Mouse (Mus musculus) gastrocnemius, postnatal 25 days (tissue): ENCODE measurements around the gene Npb. TPM values are rescaled to one million over a fixed set of nuclear protein-coding genes. Genes with fewer than 3 reads are reported as not detected.

Experiments
- DNase-seq: peaks from one replicate; pipeline ENCODE4 v3.0.0; 2022
- microRNA-seq, 2 experiments: library from miRNA; unstranded; fragments of <30 nt; microRNA quantifications; one replicate each; pipeline ENCODE4 v1.2.0; 2021; ENCODE audit warnings: borderline replicate concordance in 2 of 2
- total RNA-seq, 2 experiments: library from RNA; stranded (reverse); gene quantifications; 1 replicate in 1 of 2; 2 replicates in 1 of 2; pipeline ENCODE4 v1.2.3; 2021

Npb gene
- total RNA-seq, 2 experiments from 2014 or later: not detected

DNA sequence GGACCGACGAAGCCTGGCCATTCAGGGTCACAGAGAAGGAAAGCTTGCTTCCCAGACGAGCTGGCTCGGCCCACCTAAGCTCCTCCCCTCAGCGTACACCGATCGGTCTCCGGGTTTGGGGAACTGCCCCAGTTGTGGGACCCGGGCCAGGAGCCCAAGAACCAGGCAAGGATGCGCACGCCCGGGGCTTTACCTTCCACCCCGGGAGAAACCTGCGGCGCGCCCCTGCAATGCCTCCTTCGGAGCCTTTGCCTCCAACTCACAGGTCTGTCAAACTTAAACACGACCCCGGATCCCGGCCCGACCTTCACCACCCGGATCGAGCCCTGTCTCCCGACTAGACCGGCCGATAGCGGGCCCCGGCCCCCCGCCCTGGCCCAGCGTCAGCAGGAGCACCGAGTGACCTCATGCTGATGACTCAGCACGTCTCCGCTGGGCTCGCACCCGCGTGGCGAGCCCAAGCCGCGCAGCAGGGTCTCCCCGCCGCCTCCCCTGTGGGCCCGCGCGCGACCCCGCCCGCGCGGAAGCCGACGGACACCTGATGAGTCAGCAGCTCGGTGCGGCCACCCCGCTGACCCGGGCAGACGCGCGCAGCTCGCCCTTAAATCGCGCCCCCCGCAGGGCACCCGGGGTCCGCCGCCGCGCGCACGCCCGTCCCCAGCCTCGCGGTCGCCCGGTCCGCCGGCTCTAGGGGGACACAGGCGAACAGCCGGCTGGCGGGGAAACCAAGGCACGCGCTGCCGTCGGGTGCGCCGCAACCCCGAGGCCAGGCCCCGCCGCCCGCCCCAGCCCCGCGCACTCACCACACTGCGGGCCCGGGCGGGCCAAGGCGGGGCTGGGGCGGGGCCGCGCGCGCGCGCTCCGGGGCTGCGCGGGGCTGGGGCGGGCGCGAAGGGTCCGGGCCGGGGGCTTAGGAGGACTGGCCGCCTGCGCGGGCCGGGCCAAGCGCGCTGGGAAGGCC, 24.6 kb downstream of the Npb start:
- DNase-seq: peak; percentile 79

DNA sequence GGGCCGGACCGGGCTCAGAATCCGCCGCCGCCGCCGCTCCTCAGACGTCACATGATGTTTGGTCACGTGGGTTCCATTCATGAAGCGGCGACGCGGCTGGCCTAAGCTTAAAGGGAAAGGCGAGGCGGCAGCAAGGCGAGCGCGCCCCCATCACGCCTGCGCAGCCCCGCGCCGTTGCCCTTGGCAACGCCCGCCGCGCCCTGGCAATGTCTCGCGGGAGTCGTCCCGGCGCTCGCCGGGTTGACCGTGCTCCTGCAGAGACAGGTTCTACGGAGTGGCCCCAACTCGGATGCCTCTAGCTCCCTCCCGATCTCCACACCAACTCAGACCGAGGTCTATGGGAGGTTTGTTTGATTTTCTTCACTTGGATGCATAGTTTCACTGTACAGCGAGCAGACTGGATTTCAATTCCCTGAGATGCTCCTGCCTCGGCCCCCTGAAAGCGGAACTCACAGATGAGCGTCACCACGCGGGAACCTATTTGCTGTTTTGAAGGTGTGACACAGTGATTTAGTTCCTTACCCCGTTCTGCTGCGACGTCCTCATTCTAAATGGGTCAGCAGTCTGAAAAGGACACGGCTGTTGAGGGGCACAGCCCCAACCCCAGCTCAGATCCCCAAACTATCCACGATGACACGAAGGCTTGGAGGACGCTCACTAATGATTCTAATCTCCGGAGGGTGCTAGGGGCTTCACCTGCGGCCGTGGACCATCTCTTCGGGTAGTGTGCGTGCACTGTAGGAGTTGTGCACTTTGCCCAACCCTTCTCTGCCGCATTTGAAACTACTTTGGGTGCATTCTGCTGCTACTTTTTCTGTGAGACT, 25.5 kb downstream of the Npb start, which contains the start of gene Mafg:
Gene Mafg (minus strand): TSS at position 81 of the 824 bp plus-strand sequence.
- peak; percentile 94 for DNase-seq

DNA sequence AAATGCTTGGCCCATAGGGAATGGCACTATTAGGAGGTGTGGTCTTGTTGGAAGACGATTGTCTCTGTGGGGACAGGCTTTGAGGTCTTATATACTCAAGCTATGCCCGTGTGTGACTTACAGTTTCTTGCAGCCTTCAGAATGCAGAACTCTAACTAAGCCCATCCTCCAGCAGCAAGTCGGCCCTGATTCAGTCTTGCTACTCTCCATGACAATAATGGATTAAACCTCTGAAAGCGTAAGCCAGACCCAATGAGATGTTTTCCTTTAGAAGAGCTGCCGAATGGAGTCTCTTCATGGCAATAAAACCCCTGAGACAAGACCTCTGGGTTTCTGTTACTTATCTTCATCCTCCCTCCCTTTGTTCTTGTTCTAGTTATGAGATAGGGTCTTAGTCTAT, 26.5 kb downstream of the Npb start:
- DNase-seq: no peak

DNA sequence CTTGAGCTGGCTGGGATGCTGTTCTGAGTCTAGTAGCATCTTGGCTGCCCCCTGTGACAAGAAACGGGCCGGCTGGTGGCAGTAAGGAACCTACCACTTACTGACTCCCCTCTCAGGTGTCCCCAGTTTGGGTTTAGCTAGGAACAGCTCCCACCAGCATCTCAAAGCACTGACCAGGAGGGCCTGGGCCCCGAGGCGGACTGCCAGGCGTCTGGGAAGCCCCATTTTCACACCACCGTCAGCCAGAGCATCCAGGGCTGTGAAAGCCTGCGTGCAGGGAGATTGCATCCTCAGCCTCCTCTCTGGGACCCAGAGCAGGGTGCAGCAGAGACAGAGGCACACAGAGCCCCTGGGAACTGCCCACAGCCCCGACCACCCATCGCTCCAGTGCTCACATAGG, 33.0 kb downstream of the Npb start:
- no peak for DNase-seq

DNA sequence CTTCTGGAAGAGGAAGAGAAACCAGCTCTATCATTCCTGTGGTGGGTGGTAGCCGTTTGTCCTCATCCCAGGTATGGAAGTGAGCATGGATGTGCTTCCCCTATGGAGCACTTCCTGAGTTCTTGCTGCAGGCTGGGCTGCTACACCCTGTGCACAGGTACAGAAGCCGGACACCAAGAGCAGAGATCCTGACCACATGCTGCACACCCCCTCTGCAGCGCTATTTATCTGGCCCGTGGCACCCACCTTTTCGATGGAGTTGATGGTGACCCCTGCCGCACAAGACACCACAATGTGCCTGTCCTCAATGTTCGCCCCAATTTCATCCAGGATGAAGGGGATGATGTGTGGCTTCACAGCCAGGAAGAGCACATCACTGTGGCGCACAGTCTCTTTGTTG, 33.6 kb downstream of the Npb start:
- DNase-seq: no peak

DNA sequence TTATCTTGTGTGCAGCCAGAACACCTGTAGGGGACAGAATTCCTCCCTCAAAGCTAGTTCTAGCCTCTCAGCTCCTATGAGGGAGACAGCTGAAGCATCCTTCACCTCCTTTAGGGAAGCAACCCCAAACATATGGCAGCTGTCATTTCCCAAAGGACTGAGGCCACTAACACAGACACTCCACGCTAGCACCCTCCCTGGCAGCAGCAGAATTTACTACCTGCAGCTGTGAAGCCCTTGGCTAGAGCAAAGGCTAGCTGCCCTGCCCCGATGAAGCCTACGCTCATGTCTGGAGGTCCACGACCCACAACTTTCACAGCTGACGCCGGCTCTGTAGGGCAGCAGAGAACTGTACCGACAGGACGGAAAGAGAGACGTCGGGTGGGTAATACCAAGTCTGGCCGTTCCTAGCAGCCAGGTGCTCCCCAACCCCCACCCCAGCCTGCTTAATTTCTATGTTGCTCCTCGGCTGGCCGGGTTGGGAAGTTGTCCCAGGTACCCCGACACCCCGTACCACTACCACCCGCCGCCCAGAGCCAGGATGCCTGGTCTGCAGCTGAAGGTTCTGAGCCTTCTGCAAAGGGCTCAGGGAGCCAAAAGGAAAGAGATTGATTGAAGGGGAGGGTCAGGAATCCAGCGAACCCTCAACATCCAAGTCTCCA, 34.8 kb downstream of the Npb start:
- DNase-seq: no peak

DNA sequence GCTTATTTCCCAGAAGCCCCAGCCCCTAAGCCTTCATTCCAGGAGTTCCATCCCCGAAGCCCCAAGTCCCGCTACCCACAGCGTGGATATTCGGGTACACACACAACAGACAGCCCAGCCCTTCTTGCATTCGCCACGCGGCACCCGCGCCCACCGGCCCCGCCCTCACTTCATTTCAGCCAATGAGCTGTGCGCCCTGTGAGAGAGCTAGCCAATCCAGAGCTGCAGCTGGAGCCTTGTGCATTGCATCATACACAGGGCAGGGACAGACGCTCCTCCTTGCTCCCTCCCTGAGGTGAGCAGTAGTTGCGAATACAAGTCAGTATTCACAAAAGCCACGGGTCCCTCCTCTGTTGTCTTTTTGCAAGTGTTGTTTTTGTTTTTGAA, 35.3 kb downstream of the Npb start, which contains the start of gene Pycr1:
Gene Pycr1 (minus strand): TSS at position 169 of the 387 bp plus-strand sequence.
- DNase-seq: peak; percentile 95

DNA sequence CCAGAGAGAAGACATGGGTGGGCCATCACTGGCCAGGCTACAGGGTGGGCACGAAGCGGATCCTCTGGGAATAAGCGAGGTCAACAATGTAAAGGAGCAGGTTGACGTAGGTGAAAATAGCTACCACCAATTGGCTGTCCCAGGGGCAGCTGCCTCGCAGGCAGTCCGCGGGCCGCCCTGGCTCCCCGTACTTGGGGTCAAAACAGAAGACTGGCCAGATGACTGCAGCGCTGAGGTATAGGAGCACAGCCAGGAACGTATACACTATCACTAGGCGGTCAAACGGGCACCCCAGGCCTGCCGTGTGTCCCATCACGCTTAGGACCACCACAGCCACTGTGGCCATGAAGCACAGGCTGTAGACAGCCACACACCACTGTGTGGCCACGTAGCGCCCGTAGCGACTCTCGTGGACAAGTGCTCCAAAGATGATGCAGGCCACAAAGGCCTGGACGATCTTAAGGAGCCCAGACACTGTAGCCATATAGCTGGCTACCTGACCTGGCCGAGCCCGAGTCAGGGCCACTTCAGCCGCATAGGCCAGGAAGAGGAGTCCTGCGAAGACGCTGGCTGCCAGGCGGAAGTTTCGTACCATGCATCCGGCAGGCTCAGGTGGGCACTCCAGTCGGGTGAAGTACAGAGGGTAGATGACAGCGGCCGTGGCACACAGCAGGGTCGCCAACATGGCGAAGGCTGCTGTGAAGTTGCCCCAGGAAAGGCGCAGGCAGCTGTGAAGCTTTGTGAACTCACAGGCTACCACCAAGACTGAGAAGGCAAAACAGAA, 39.0 kb downstream of the Npb start:
- peak; percentile 9 for DNase-seq

DNA sequence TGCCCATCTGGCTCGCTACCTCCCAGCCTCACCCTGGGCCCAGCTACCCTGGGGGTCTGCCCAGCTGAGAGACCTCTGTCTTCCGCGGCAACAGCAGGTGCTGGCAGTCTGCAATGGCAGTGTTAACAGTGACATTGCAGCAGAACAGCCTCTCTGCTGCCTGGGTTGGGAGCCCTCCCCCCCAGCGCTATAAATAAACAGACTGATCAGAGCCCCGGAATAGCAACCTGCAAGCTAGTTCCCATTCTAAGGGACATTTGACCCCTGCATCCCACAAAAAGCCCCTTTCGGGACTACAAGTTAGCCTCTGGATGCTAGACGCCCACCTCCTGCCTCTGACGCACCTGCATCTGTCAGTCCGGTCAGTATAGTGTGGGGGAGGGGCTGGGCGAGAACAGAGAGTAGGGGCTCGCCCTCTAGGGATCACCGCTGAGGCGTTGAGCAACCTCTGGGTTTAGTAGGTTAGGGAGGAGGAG, 39.8 kb downstream of the Npb start, which contains the start of gene Myadml2:
Gene Myadml2 (minus strand): TSS at position 158 of the 476 bp plus-strand sequence.
- peak; percentile 74 for DNase-seq

DNA sequence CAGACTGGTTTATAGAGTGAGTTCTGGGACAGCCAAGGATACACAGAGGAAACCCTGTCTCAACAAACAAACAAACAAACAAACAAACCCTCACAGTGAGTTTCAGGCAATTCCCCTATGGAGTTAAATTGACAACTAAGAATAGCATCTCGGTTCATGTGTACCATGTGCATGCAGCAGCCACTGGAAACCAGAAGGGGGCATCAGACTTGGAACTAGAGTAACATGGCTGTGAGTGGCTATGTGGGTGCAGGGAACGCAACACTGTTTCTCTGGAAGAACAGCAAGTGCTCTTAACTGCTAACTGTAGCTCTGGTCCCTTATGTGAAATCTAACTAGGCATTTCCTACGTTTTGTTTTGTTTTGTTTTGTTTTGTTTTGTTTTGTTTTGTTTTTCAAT, 43.6 kb downstream of the Npb start:
- no peak for DNase-seq

DNA sequence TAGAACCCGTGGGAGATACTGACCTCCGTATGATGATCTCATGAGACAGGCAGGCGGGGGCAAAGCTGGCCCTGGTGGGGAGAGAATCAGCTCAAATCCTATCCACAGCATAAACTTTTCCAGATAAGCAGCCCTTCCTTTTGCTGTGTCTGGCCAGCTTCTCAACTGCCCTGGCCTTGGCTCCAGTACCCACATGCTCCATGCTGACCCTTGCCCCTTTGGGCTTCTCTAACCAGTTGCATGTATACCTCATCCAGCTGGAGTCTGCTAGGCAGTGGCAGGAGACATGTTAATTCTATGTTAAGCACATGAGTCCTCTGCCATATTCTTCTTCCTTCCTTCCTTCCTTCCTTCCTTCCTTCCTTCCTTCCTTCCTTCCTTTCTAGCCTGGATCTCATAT, 46.5 kb downstream of the Npb start:
- no peak for DNase-seq

DNA sequence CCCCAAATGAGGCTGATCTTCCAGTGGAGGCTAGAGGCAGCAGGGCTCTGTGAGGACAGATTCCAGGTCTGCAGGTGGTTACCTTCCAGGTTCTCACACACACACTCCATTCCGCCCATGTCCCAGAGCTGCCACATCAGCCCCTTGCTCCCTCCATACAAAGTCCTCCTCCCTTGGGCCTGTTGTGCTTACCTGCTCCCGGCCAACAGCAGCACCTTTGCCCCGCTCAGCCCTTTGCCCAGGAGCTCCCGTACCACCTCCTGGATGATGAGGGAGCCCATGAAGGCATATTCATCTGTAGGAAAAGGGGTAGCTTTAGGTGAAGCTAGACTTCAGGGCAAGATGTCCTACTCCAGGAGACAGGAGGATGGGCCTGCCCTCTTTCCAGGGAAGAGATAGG, 49.0 kb downstream of the Npb start:
- DNase-seq: no peak

Small RNA genes lying within 50 kb of the gene (microRNA-seq; reads per million reads assigned to microRNA genes)
- 0 reads per million in 2 experiments for gene Mir6936

Other genes starting within 250 kb of the Npb start
- under 1 TPM; 0.29 to 0.31 TPM for gene Fscn2, start 246.9 kb upstream of the Npb start, total RNA-seq
- 10 to 100 TPM; 14.0 to 16.5 TPM for gene Faap100, start 229.7 kb upstream of the Npb start, total RNA-seq
- gene Nploc4, start 170.8 kb upstream of the Npb start, total RNA-seq: 10 to 100 TPM; 67.9 to 72.7 TPM
- gene Tspan10, start 165.8 kb upstream of the Npb start, total RNA-seq: 1 to 10 TPM in 1 of 2 experiments, under 1 TPM in 1; 0.54 to 1.1 TPM
- under 1 TPM in 1 of 2 experiments, not detected in 1; 0.83 TPM for gene Pde6g, start 155.0 kb upstream of the Npb start, total RNA-seq
- 10 to 100 TPM; 23.3 to 25.0 TPM for gene Oxld1, start 150.4 kb upstream of the Npb start, total RNA-seq
- 1 to 10 TPM; 5.8 to 7.6 TPM for gene Ccdc137, start 150.4 kb upstream of the Npb start, total RNA-seq
- 1 to 10 TPM; 5.2 to 9.1 TPM for gene Arl16, start 140.9 kb upstream of the Npb start, total RNA-seq
- gene Mrpl12, start 123.9 kb upstream of the Npb start, total RNA-seq: 100 to 1,000 TPM; 156 to 166 TPM
- 1 to 10 TPM; 3.2 to 8.7 TPM for gene Slc25a10, start 116.6 kb upstream of the Npb start, total RNA-seq
- gene Gcgr, start 77.8 kb upstream of the Npb start, total RNA-seq: under 1 TPM in 1 of 2 experiments, not detected in 1; 0.31 TPM
- 10 to 100 TPM; 21.4 to 23.7 TPM for gene Mcrip1, start 58.8 kb upstream of the Npb start, total RNA-seq
- gene Ppp1r27, start 57.3 kb upstream of the Npb start, total RNA-seq: 100 to 1,000 TPM in 1 of 2 experiments, 10 to 100 TPM in 1; 92.3 to 377 TPM
- 100 to 1,000 TPM; 192 to 198 TPM for gene P4hb, start 35.2 kb upstream of the Npb start, total RNA-seq
- gene Arhgdia, start 26.9 kb upstream of the Npb start, total RNA-seq: 10 to 100 TPM; 80.1 to 95.2 TPM
- gene Alyref, start 10.1 kb upstream of the Npb start, total RNA-seq: 10 to 100 TPM; 39.1 to 40.5 TPM
- gene Anapc11, start 10.1 kb upstream of the Npb start, total RNA-seq: 10 to 100 TPM; 50.7 to 51.6 TPM
- gene Pcyt2, start 9.5 kb downstream of the Npb start, total RNA-seq: 10 to 100 TPM; 30.7 to 34.7 TPM
- 1 to 10 TPM; 4.3 to 7.2 TPM for gene Sirt7, start 16.8 kb downstream of the Npb start, total RNA-seq
- gene Mafg, start 25.1 kb downstream of the Npb start, total RNA-seq: 10 to 100 TPM; 41.8 to 47.1 TPM
- 1 to 10 TPM; 6.7 to 6.8 TPM for gene Pycr1, start 35.3 kb downstream of the Npb start, total RNA-seq
- 100 to 1,000 TPM; 121 to 134 TPM for gene Myadml2, start 39.7 kb downstream of the Npb start, total RNA-seq
- gene Notum, start 52.7 kb downstream of the Npb start, total RNA-seq: under 1 TPM in 1 of 2 experiments, not detected in 1; 0.18 TPM
- 10 to 100 TPM; 25.8 to 28.8 TPM for gene Aspscr1, start 64.5 kb downstream of the Npb start, total RNA-seq
- 10 to 100 TPM; 25.4 to 32.7 TPM for gene Cenpx, start 105.3 kb downstream of the Npb start, total RNA-seq
- gene Lrrc45, start 105.4 kb downstream of the Npb start, total RNA-seq: 1 to 10 TPM; 4.0 to 4.3 TPM
- 1 to 10 TPM; 1.2 TPM for gene Rac3, start 113.0 kb downstream of the Npb start, total RNA-seq
- 1 to 10 TPM; 5.8 to 6.0 TPM for gene Dcxr, start 118.8 kb downstream of the Npb start, total RNA-seq
- gene Cbr2, start 123.6 kb downstream of the Npb start, total RNA-seq: 10 to 100 TPM in 1 of 2 experiments, 1 to 10 TPM in 1; 9.6 to 16.9 TPM
- 10 to 100 TPM; 17.1 to 19.8 TPM for gene Hmga1b, start 154.3 kb downstream of the Npb start, total RNA-seq
- gene Rfng, start 175.7 kb downstream of the Npb start, total RNA-seq: 10 to 100 TPM in 1 of 2 experiments, 1 to 10 TPM in 1; 9.6 to 11.0 TPM
- gene Gps1, start 175.8 kb downstream of the Npb start, total RNA-seq: 10 to 100 TPM; 50.3 to 53.0 TPM
- 10 to 100 TPM; 32.6 to 36.2 TPM for gene Dus1l, start 187.9 kb downstream of the Npb start, total RNA-seq
- gene Fasn, start 216.1 kb downstream of the Npb start, total RNA-seq: 10 to 100 TPM; 11.1 to 59.9 TPM